ENCODE assay signal across 9 mouse cellular contexts in genomic region chr13:81640881-81641280, GRCm38 (mm10). TPM values are rescaled to one million over a fixed set of nuclear protein-coding genes. Genes with fewer than 3 reads are reported as not detected.
DNase-seq lines count a peak whose midpoint lies in the region; ATAC-seq and TF ChIP-seq lines count a peak whose summit lies in the region.
"Had no signal": no experiment of that assay in that cellular context is flagged by ENCODE, and none has a peak within 500 bp of the region (broad histone marks: within the 10 kb centered on the region; RNA-seq: fewer than 3 reads in every experiment).

No protein-coding gene starts in this region.

- no peak overlapping the region for H3K27ac ChIP-seq in heart, embryonic 11.5 days (ENCODE audit: low read depth, low read length)
- H3K27ac ChIP-seq in forebrain, embryonic 16.5 days (ENCODE audit: low read length): no peak overlapping the region

- no peaks in the 10 kb centered on the region for H3K9me3 ChIP-seq in heart, embryonic 11.5 days (replicated peaks; ENCODE audit: control insufficient read depth, low read length)
- H3K9me3 ChIP-seq in forebrain, embryonic 16.5 days (ENCODE audit: control insufficient read depth, low read length): no peaks in the 10 kb centered on the region

- DNase-seq in heart, adult 11 months: peak; percentile 55
- peak; percentile 25 for DNase-seq in NIH3T3 (ENCODE audit: low read depth)
- DNase-seq in kidney, postnatal 14 days: no peak
- DNase-seq in thymus, postnatal 10 days (ENCODE audit: low spot score in 2 of 2): no peak
- DNase-seq in kidney, postnatal 10 days: no peak
- DNase-seq: thymus, postnatal 25 days had no signal

- TF ChIP-seq POLR2A in myocyte (IDR thresholded peaks at IDR 0.05; ENCODE audit: insufficient read length, low read depth): no peak

- ATAC-seq in heart, embryonic 11.5 days (replicated peaks; ENCODE audit: insufficient number of reproducible peaks, low FRiP score, low TSS enrichment): no peak
- peak; percentile 42; the same call in 1 of the 2 replicates for ATAC-seq in forebrain, embryonic 16.5 days

- 42% methylated on average over 6 of the region's 6 CpGs for WGBS in heart, embryonic 11.5 days (ENCODE audit: insufficient replicate concordance)
- 18% methylated on average over 6 of the region's 6 CpGs for WGBS in forebrain, embryonic 16.5 days

- H3K79me2 ChIP-seq in myocyte (ENCODE audit: control insufficient read depth, insufficient read depth): no peaks in the 10 kb centered on the region

- peaks cover 8% of the 10 kb centered on the region; the same call in 1 of the 2 replicates for H3K4me1 ChIP-seq in heart, embryonic 11.5 days (ENCODE audit: control insufficient read depth, insufficient read depth, low read length)
- peaks cover 4% of the 10 kb centered on the region; the same call in 1 of the 2 replicates for H3K4me1 ChIP-seq in forebrain, embryonic 16.5 days (replicated peaks; ENCODE audit: control insufficient read depth, insufficient read depth, low read length)

- H3K9ac ChIP-seq in heart, embryonic 11.5 days (ENCODE audit: low read depth, low read length): no peak overlapping the region
- H3K9ac ChIP-seq in forebrain, embryonic 16.5 days (replicated peaks; ENCODE audit: low read depth, low read length): no peak overlapping the region

- no peak overlapping the region for H3K4me3 ChIP-seq in heart, embryonic 11.5 days (ENCODE audit: low read depth, low read length)
- no peak overlapping the region for H3K4me3 ChIP-seq in forebrain, embryonic 16.5 days (replicated peaks; ENCODE audit: low read length)
- H3K4me3 ChIP-seq in myocyte: peak overlapping the region; percentile 6

- H3K4me2 ChIP-seq in heart, embryonic 11.5 days: no peak overlapping the region; the same call in 1 of the 2 replicates
- no peak overlapping the region for H3K4me2 ChIP-seq in forebrain, embryonic 16.5 days (ENCODE audit: low read length)
- H3K4me2 ChIP-seq in myocyte (ENCODE audit: low read depth): peak overlapping the region; percentile 93

- no peak overlapping the region for H3ac ChIP-seq in myocyte (ENCODE audit: control insufficient read depth, insufficient read length)

- H3K36me3 ChIP-seq in heart, embryonic 11.5 days (ENCODE audit: control insufficient read depth, insufficient read depth, low read length): no peaks in the 10 kb centered on the region
- no peaks in the 10 kb centered on the region for H3K36me3 ChIP-seq in forebrain, embryonic 16.5 days (ENCODE audit: control insufficient read depth, insufficient read depth)
- no peaks in the 10 kb centered on the region for H3K36me3 ChIP-seq in myocyte (ENCODE audit: control insufficient read depth, insufficient read depth)

- no peaks in the 10 kb centered on the region for H3K27me3 ChIP-seq in heart, embryonic 11.5 days (ENCODE audit: control insufficient read depth, insufficient read depth, low read length)
- no peaks in the 10 kb centered on the region for H3K27me3 ChIP-seq in forebrain, embryonic 16.5 days (replicated peaks; ENCODE audit: control insufficient read depth, insufficient read depth, low read length)
- no peaks in the 10 kb centered on the region for H3K27me3 ChIP-seq in myocyte (ENCODE audit: control insufficient read depth, insufficient read depth, insufficient read length)

TF ChIP-seq in myocyte, 11 proteins besides CTCF, POLR2A, EP300 and RAD21:
- TF ChIP-seq USF1 (IDR thresholded peaks at IDR 0.05; ENCODE audit: low read depth) (no peak), REST (IDR thresholded peaks at IDR 0.05; ENCODE audit: insufficient read depth, insufficient read length) (no peak), CEBPB (IDR thresholded peaks at IDR 0.05; ENCODE audit: insufficient read depth, poor library complexity, severe bottlenecking) (no peak), TCF12 (IDR thresholded peaks at IDR 0.05; ENCODE audit: insufficient read depth, poor library complexity, severe bottlenecking) (no peak), SRF (IDR thresholded peaks at IDR 0.05; ENCODE audit: control insufficient read depth, insufficient read length, low read depth) (no peak), E2F4 (IDR thresholded peaks at IDR 0.05; ENCODE audit: insufficient read depth) (no peak), TCF3 (IDR thresholded peaks at IDR 0.05; ENCODE audit: insufficient read length, low read depth) (no peak), MYOD1 (IDR thresholded peaks at IDR 0.05; ENCODE audit: control insufficient read depth in 1 of 3, insufficient read length in 2 of 3, low read depth in 2 of 3) (no peak), POLR2AphosphoS2 (IDR thresholded peaks at IDR 0.05; ENCODE audit: insufficient read length, low read depth) (no peak), MYOG (IDR thresholded peaks at IDR 0.05; ENCODE audit: control insufficient read depth in 1 of 3, insufficient read depth in 1 of 3, insufficient read length in 2 of 3, low read depth in 2 of 3) (no peak), MAX (IDR thresholded peaks at IDR 0.05; ENCODE audit: low read depth) (no peak)

RNA-seq across cellular contexts. Expression of gene Adgrv1, which starts 7.9 kb away (rescaled TPM):
- 1.1 and 1.8 TPM in 2 replicates for polyA plus RNA-seq in heart, embryonic 11.5 days (2014; fragmentation: Nextera tagmentation; extraction: Ambion mirVana)
- 11.5 and 14.2 TPM in 2 replicates for polyA plus RNA-seq in forebrain, embryonic 16.5 days (2015; fragmentation: Nextera tagmentation; extraction: Ambion mirVana)
- polyA plus RNA-seq in myocyte (2012; fragmentation: generic; extraction: Trizol): 0.04 TPM

RNA-seq across cellular contexts. Expression of gene Lysmd3, which starts 16.6 kb away (rescaled TPM):
- 24.6 and 27.3 TPM in 2 replicates for polyA plus RNA-seq in heart, embryonic 11.5 days (2014; fragmentation: Nextera tagmentation; extraction: Ambion mirVana)
- 20.3 and 27.9 TPM in 2 replicates for polyA plus RNA-seq in forebrain, embryonic 16.5 days (2015; fragmentation: Nextera tagmentation; extraction: Ambion mirVana)
- polyA plus RNA-seq in myocyte (2012; fragmentation: generic; extraction: Trizol): 4.2 TPM

Comparison
In these comparisons a context has a peak if more than half of its experiments do, and no peak if none do; other contexts are left out.
1. DNase-seq: peak in heart, adult 11 months (single experiment) and NIH3T3 (single experiment); none in kidney, postnatal 14 days (single experiment), thymus, postnatal 10 days (0 of 2) and kidney, postnatal 10 days (single experiment).